Mouse (Mus musculus): Measurements from ENCODE around the gene Diras2. TPM values are rescaled to one million over a fixed set of nuclear protein-coding genes. Genes with fewer than 3 reads are reported as not detected.

The Diras2 gene
- polyA plus RNA-seq (2014; fragmentation: Nextera tagmentation; extraction: Ambion mirVana), result 0.38 and 0.72 TPM in 2 replicates

- Histone ChIP-seq H3K4me3 (ENCODE audit: control insufficient read depth in 1 of 2, insufficient read depth in 1 of 2, low read depth in 1 of 2, low read length in 2 of 2) (peak within 1 kb of the TSS; percentile 56 to 59), H3K4me1 (ENCODE audit: control insufficient read depth in 2 of 2, insufficient read depth in 2 of 2, low read length in 2 of 2) (peaks cover 10 to 20% of the 10 kb centered on the region in 2 experiments; a peak in 3 of 4 replicates), H3K36me3 (ENCODE audit: control insufficient read depth, insufficient read depth, low read length) (no peaks in the 10 kb centered on the region), H3K4me2 (ENCODE audit: low read length) (peak within 1 kb of the TSS; percentile 99), H3K27ac (replicated peaks in 1 of 2; ENCODE audit: control insufficient read depth in 1 of 2, insufficient read depth in 1 of 2, low read depth in 2 of 2, low read length in 2 of 2) (no peak within 1 kb of the TSS), H3K9me3 (ENCODE audit: control insufficient read depth, low read length) (no peaks in the 10 kb centered on the region), H3K9ac (ENCODE audit: low read length) (peak within 1 kb of the TSS; percentile 70), H3K27me3 (ENCODE audit: control insufficient read depth, insufficient read depth, low read length) (peaks cover 9% of the 10 kb centered on the region; the same call in 1 of the 2 replicates)
- WGBS, result 31% methylated on average over 9 of the region's 9 CpGs
- ATAC-seq (ENCODE audit: insufficient number of reproducible peaks, insufficient read depth, low FRiP score, low read depth), result no peak
Measured at GRCm38 (mm10) chr13:52531121-52531520, at the start of gene Diras2. Gene Diras2 (minus strand): TSS chr13:52531279.

GRCm38 (mm10) chr13:52578776-52579175 is 47.7 kb upstream of the Diras2 start:
- Histone ChIP-seq H3K27ac (replicated peaks in 1 of 2; ENCODE audit: control insufficient read depth in 1 of 2, insufficient read depth in 1 of 2, low read depth in 2 of 2, low read length in 2 of 2) (peak overlapping the region in 1 of 2 experiments; percentile 88; a peak in 2 of 4 replicates), H3K4me2 (ENCODE audit: low read length) (no peak overlapping the region), H3K36me3 (ENCODE audit: control insufficient read depth, insufficient read depth, low read length) (no peaks in the 10 kb centered on the region), H3K4me3 (ENCODE audit: control insufficient read depth in 1 of 2, insufficient read depth in 1 of 2, low read depth in 1 of 2, low read length in 2 of 2) (no peak overlapping the region), H3K27me3 (ENCODE audit: control insufficient read depth, insufficient read depth, low read length) (no peaks in the 10 kb centered on the region), H3K9ac (ENCODE audit: low read length) (no peak overlapping the region), H3K9me3 (ENCODE audit: control insufficient read depth, low read length) (no peaks in the 10 kb centered on the region), H3K4me1 (ENCODE audit: control insufficient read depth in 2 of 2, insufficient read depth in 2 of 2, low read length in 2 of 2) (peaks cover 17 to 28% of the 10 kb centered on the region in 2 experiments)
- 75% methylated on average over 2 of the region's 2 CpGs for WGBS
- ATAC-seq (ENCODE audit: insufficient number of reproducible peaks, insufficient read depth, low FRiP score, low read depth), result no peak

GRCm38 (mm10) chr13:52577939-52578338 is 46.9 kb upstream of the Diras2 start:
- no peaks in the 10 kb centered on the region for H3K36me3 ChIP-seq (ENCODE audit: control insufficient read depth, insufficient read depth, low read length)
- peak overlapping the region; percentile 42; the same call in 1 of the 2 replicates for H3K4me2 ChIP-seq (ENCODE audit: low read length)
- H3K4me3 ChIP-seq (ENCODE audit: control insufficient read depth in 1 of 2, insufficient read depth in 1 of 2, low read depth in 1 of 2, low read length in 2 of 2), result no peak overlapping the region
- H3K9me3 ChIP-seq (ENCODE audit: control insufficient read depth, low read length), result no peaks in the 10 kb centered on the region
- WGBS, result 12% methylated on average over 4 of the region's 4 CpGs
- no peaks in the 10 kb centered on the region for H3K27me3 ChIP-seq (ENCODE audit: control insufficient read depth, insufficient read depth, low read length)
- 0 out of 2 replicates have a peak overlapping the region, but pooled peaks have one; percentile 38 for H3K9ac ChIP-seq (ENCODE audit: low read length)
- ATAC-seq (ENCODE audit: insufficient number of reproducible peaks, insufficient read depth, low FRiP score, low read depth), result peak; percentile 54; the same call in 1 of the 2 replicates
- H3K4me1 ChIP-seq (ENCODE audit: control insufficient read depth in 2 of 2, insufficient read depth in 2 of 2, low read length in 2 of 2), result peaks cover 17 to 28% of the 10 kb centered on the region in 2 experiments
- H3K27ac ChIP-seq (replicated peaks in 1 of 2; ENCODE audit: control insufficient read depth in 1 of 2, insufficient read depth in 1 of 2, low read depth in 2 of 2, low read length in 2 of 2), result peak overlapping the region; percentile 88 to 95

GRCm38 (mm10) chr13:52577326-52577920 is 46.3 kb upstream of the Diras2 start:
- Histone ChIP-seq H3K9ac (ENCODE audit: low read length) (peak overlapping the region; percentile 38; the same call in 1 of the 2 replicates), H3K27me3 (ENCODE audit: control insufficient read depth, insufficient read depth, low read length) (no peaks in the 10 kb centered on the region), H3K36me3 (ENCODE audit: control insufficient read depth, insufficient read depth, low read length) (no peaks in the 10 kb centered on the region), H3K9me3 (ENCODE audit: control insufficient read depth, low read length) (no peaks in the 10 kb centered on the region), H3K4me2 (ENCODE audit: low read length) (peak overlapping the region; percentile 42), H3K4me1 (ENCODE audit: control insufficient read depth in 2 of 2, insufficient read depth in 2 of 2, low read length in 2 of 2) (peaks cover 17 to 28% of the 10 kb centered on the region in 2 experiments), H3K27ac (replicated peaks in 1 of 2; ENCODE audit: control insufficient read depth in 1 of 2, insufficient read depth in 1 of 2, low read depth in 2 of 2, low read length in 2 of 2) (peak overlapping the region; percentile 88 to 95), H3K4me3 (ENCODE audit: control insufficient read depth in 1 of 2, insufficient read depth in 1 of 2, low read depth in 1 of 2, low read length in 2 of 2) (no peak overlapping the region)
- 3% methylated on average over 3 of the region's 3 CpGs for WGBS
- ATAC-seq (ENCODE audit: insufficient number of reproducible peaks, insufficient read depth, low FRiP score, low read depth), result no peak

GRCm38 (mm10) chr13:52576841-52577240 is 45.8 kb upstream of the Diras2 start:
- Histone ChIP-seq H3K9me3 (ENCODE audit: control insufficient read depth, low read length) (no peaks in the 10 kb centered on the region), H3K36me3 (ENCODE audit: control insufficient read depth, insufficient read depth, low read length) (no peaks in the 10 kb centered on the region), H3K9ac (ENCODE audit: low read length) (peak overlapping the region; percentile 38; the same call in 1 of the 2 replicates), H3K4me2 (ENCODE audit: low read length) (peak overlapping the region; percentile 42), H3K27ac (replicated peaks in 1 of 2; ENCODE audit: control insufficient read depth in 1 of 2, insufficient read depth in 1 of 2, low read depth in 2 of 2, low read length in 2 of 2) (peak overlapping the region; percentile 88 to 95), H3K4me1 (ENCODE audit: control insufficient read depth in 2 of 2, insufficient read depth in 2 of 2, low read length in 2 of 2) (peaks cover 17 to 28% of the 10 kb centered on the region in 2 experiments), H3K27me3 (ENCODE audit: control insufficient read depth, insufficient read depth, low read length) (no peaks in the 10 kb centered on the region), H3K4me3 (ENCODE audit: control insufficient read depth in 1 of 2, insufficient read depth in 1 of 2, low read depth in 1 of 2, low read length in 2 of 2) (no peak overlapping the region)
- 30% methylated on average over 10 of the region's 10 CpGs for WGBS
- ATAC-seq (ENCODE audit: insufficient number of reproducible peaks, insufficient read depth, low FRiP score, low read depth), result no peak

GRCm38 (mm10) chr13:52576021-52576614 is 45.0 kb upstream of the Diras2 start:
- no peaks in the 10 kb centered on the region for H3K27me3 ChIP-seq (ENCODE audit: control insufficient read depth, insufficient read depth, low read length)
- no peak for ATAC-seq (ENCODE audit: insufficient number of reproducible peaks, insufficient read depth, low FRiP score, low read depth)
- no peak overlapping the region for H3K4me3 ChIP-seq (ENCODE audit: control insufficient read depth in 1 of 2, insufficient read depth in 1 of 2, low read depth in 1 of 2, low read length in 2 of 2)
- 25% methylated on average over 7 of the region's 7 CpGs for WGBS
- no peak overlapping the region for H3K9ac ChIP-seq (ENCODE audit: low read length)
- no peak overlapping the region for H3K4me2 ChIP-seq (ENCODE audit: low read length)
- H3K9me3 ChIP-seq (ENCODE audit: control insufficient read depth, low read length), result no peaks in the 10 kb centered on the region
- H3K4me1 ChIP-seq (ENCODE audit: control insufficient read depth in 2 of 2, insufficient read depth in 2 of 2, low read length in 2 of 2), result peaks cover 17 to 28% of the 10 kb centered on the region in 2 experiments
- H3K27ac ChIP-seq (replicated peaks in 1 of 2; ENCODE audit: control insufficient read depth in 1 of 2, insufficient read depth in 1 of 2, low read depth in 2 of 2, low read length in 2 of 2), result no peak overlapping the region; a peak in 1 of 4 replicates
- H3K36me3 ChIP-seq (ENCODE audit: control insufficient read depth, insufficient read depth, low read length), result no peaks in the 10 kb centered on the region

GRCm38 (mm10) chr13:52575483-52575882 is 44.4 kb upstream of the Diras2 start:
- Histone ChIP-seq H3K4me3 (ENCODE audit: control insufficient read depth in 1 of 2, insufficient read depth in 1 of 2, low read depth in 1 of 2, low read length in 2 of 2) (no peak overlapping the region), H3K36me3 (ENCODE audit: control insufficient read depth, insufficient read depth, low read length) (no peaks in the 10 kb centered on the region), H3K27me3 (ENCODE audit: control insufficient read depth, insufficient read depth, low read length) (no peaks in the 10 kb centered on the region), H3K27ac (replicated peaks in 1 of 2; ENCODE audit: control insufficient read depth in 1 of 2, insufficient read depth in 1 of 2, low read depth in 2 of 2, low read length in 2 of 2) (no peak overlapping the region), H3K4me1 (ENCODE audit: control insufficient read depth in 2 of 2, insufficient read depth in 2 of 2, low read length in 2 of 2) (peaks cover 17 to 28% of the 10 kb centered on the region in 2 experiments), H3K4me2 (ENCODE audit: low read length) (no peak overlapping the region), H3K9ac (ENCODE audit: low read length) (no peak overlapping the region), H3K9me3 (ENCODE audit: control insufficient read depth, low read length) (no peaks in the 10 kb centered on the region)
- ATAC-seq (ENCODE audit: insufficient number of reproducible peaks, insufficient read depth, low FRiP score, low read depth), result no peak
- WGBS, result 72% methylated on average over 6 of the region's 6 CpGs

Measured in heart, embryonic 14.5 days (tissue).